Mouse (Mus musculus): Measurements from ENCODE around the gene Tuba3a.

The Tuba3a gene

DNA sequence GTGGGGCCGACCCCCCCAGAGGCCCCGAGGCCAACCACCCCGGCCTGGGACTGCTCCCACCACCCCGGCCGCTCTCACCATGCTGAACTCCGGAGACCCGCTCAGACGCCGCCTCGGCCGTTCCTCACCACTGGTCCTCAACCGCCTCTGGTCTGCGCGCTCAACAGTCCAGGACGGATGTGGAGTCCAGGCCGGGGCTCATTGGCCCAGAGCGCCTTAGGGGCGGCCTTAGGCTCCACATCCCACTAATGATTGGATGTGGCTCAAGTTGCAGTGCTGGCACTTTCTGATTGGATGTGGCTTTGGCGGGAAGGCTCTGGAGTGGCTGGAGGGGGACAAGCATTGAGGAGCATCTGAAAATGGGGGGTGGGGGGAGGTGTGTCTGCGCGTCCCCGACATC lies at the start of gene Tuba3a:
Tuba3a (minus strand) TSS at position 153 of the 400 bp plus-strand sequence.
- in situ Hi-C loops (cut with MboI, MseI), result loop anchor here (5.0 kb wide), 1 partner anchor 96 kb away; the partner anchor contains the start of gene Plekhg6

DNA sequence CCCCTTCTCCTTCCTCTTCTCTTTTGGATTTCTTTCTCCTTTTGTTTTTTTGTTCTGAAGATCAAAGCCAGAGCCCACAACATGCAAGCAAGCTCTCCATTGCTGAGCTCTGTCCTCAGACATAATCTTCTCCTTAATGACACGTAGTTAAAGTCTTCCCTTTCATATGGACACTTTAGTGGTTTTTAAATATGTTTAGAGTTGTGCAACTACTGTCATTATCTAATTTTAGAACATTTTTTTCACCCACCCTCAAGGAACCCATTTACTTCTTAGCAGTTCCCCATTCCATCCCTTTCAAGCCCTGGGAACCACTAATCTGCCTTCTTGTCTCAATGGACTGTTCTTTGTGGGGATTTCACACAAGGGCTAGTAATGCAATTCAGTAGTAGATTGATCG lies 48.5 kb upstream of the Tuba3a start:
- in situ Hi-C loops (cut with MboI, MseI), result no loop called here

DNA sequence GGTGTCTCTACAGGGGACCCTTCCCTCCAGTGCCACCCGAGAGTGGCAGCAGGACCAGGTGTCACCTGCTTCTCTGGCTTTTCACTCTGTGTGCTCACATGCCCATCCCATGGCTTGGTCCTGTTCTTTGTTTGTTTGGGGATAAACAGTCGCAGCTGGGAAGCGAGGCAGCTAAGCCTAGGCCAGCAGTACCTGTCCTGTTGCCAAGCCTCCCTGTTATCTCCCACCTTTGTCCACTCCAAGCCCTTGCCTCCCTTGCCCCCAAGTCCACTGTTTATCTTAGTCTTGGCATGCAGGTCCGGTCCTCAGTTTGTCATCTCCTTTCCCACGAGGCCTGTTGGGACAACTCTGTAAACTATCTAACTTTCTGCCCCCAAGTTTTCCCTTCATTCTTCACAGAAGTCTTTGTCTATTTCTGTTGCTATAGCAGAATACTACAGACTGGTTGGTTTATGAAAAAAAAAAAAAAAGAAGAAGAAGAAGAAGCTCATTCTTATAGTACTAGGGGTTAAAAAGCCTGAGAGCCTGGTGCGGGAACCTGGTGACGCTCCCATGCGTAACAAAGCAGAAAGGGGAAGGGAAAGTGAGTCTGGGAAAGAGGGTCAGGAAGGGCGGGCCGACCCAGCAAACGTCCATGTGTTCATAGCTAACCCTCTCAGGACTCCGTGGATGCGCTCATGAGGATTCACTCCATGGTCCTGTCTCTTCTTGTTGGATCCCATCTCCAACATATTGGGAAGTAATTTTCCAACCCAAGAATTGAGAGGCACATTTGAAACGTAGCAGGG lies 47.5 kb upstream of the Tuba3a start:
- in situ Hi-C loops (cut with MboI, MseI), result no loop called here

DNA sequence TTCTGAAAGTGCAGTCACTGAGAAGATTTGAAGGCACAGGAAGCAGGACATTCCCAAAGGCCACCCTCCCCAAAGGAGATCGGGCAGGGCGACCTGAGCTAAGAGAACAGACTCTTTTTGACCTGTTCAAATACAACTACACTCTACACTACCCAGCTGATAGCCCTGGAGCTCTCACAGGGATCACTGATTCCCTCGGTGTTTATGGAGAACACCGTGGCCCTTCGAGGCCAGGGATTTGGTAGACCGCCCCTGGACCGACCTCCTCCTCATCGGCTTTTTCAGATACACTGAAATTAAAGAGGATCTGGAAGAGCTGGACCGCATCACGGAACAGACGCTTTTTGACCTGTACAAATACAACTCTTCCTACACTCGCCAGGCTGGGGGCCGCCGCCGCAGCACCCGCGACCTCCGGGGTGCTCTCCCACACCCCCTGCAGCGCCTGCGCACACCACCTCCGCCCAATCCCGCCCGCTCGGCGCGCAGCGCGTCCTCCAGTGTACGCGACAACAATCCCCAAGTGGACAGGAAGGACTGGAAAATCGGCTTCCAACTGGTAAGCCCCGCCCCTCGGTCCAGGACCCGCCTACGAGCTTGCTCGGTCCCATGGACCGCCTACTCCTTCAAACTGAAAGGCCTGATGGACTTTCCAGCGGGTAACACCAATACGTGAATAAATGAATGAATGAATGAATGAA lies 44.9 kb upstream of the Tuba3a start:
- in situ Hi-C loops (cut with MboI, MseI), result no loop called here

DNA sequence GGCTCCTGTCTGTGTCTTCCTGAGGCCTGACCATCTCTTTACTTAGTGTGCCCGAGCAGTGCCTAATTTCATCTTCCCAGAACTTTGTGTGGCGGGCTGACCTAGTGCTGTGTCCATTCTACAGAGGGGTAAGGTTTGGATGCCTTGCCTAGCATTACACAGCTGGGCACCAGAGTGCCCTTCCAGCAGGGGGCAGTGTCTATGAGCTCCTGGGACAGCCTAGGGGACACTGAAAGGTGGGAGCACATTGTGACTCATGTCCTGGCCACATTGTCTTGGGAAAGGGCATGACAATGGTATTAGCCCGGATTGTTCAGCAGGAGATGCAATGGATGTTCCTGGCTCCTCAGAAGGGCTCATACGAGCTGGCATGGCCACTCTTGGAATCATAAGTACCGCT lies 42.4 kb upstream of the Tuba3a start:
- in situ Hi-C loops (cut with MboI, MseI), result no loop called here

DNA sequence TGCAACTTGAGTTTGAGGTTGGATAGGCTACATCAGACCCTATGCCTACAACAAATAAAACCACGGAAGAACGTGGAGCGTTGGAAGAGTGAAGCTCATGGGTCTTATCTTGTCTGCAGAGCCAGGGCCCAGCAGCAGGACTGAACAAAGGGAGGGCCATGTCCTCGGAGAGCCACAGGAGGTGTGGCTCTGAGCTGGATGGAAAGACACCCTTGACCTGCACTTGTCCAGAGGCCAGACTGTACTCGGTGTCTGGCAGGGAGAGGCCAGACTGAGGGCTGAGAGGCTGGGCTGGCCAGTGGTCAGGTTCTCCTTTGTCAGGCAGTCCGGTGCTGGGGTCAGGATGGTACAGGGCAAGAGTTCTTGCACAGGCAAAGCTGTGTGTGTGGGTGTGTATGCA lies 39.5 kb upstream of the Tuba3a start:
- in situ Hi-C loops (cut with MboI, MseI), result no loop called here

DNA sequence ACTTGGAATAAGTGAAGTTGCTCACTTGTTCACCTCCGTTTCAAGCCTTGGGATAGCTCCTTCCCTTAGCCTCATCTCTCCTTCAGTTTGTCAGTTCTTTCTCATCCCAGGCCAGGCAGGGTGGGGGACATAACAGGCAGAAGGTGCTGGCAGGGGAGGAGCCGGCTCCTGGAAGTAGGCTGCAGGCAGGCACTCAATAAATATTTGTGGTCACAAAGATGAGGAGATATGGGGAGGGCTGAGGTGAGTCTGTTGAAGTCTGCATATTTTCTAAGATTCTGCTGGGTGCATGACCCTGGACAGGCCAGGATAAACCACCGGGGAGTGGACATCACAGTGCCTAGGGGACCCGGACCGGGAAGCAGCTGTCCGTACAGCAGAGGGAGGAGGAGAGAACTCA lies 37.7 kb upstream of the Tuba3a start:
- in situ Hi-C loops (cut with MboI, MseI), result no loop called here

DNA sequence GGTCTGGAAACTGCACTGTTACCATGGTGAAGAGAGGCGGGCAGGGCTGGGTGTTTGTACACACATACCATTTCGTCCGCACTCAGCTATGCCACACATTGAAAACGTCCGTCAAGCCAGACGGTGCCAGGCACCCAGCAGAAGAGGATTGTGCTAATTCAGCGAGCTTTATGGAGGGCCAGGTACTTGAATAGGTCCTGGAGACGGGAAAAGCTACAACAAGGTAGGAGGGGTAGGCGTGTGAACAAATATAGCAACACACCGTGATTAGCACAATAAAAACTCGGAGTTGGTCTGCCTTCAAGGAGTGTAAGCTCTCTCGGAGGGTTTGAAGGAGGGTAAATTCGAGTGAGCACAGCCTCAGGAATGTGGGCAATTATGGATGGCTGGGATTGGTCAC lies 37.0 kb upstream of the Tuba3a start:
- in situ Hi-C loops (cut with MboI, MseI), result no loop called here

DNA sequence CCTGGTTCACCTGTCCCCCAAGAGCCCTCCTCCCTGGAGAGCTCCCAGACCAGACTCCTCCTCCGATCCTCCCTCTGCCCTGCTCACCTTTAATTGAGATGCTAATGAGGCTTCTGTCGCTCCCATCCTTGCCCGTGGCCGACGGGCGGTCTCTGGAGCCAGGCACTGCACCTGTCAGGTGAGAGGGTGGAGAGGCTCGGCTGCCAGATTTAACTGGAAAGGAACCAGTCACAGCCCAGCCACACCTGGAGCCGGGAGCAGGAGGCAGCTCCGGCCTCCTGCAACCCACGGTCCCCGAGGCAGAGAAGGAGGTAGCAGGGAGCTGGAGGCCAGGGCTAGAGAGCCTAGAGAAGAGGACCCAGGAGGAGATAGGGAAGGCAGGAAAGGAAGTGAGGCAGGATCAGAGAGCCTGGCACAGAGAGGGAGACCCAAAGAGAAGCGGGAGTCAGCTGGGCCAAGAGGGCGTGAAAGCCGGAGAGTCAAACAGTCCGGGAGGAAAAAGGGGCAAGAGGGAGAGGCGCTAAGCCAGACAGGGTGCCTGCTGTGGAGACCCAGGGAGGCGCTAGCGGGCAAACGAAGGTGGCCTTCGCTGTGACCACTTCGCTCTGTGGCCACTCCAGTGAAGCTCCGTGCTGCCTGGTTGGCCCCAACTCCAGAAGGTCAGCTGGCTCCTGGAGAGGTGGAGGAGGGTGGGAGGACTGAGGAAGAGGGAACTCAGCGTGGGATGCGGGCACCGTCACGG lies 35.4 kb upstream of the Tuba3a start:
- in situ Hi-C loops (cut with MboI, MseI), result no loop called here

DNA sequence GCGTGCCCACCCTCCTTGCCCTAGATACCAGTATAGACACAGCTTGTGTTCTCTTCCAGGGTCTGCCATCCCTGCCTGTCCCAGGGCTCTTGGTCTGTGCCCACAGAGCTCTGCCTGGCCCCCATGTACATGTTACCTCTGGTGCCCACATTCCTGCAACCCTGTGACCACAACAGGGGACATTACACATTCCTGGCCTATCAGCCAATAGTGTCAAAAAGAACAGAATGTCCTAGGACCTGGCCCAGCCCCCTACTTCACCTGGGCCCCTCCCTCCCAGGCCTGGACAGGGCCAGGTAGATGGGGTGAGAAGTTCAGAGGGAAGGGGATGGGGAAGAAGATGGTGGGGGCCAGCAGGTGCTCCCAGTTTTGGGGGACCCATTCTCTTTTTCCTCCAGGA lies 34.5 kb upstream of the Tuba3a start, which contains the start of gene Scnn1a:
Scnn1a (plus strand) TSS at position 337 of the 400 bp plus-strand sequence.
- in situ Hi-C loops (cut with MboI, MseI), result no loop called here

DNA sequence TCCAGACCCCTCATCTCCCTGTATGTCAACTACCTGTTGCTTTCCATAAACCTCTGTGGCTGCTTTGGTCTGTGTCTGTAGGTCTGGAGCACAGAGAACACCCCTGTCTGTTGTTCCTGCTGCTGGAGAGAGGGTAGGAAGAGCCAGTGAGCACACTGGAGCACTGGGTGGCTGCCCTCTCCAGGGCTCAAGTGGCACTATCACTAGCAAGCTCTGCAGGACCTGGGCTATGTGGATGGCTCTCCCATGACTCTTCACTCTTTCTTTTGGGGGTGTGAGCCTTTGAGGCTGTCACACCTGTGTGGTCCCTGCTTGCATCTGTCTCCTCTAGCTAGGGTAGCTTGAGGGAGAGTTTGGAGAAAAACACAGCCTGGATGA lies 34.1 kb upstream of the Tuba3a start:
- in situ Hi-C loops (cut with MboI, MseI), result no loop called here

DNA sequence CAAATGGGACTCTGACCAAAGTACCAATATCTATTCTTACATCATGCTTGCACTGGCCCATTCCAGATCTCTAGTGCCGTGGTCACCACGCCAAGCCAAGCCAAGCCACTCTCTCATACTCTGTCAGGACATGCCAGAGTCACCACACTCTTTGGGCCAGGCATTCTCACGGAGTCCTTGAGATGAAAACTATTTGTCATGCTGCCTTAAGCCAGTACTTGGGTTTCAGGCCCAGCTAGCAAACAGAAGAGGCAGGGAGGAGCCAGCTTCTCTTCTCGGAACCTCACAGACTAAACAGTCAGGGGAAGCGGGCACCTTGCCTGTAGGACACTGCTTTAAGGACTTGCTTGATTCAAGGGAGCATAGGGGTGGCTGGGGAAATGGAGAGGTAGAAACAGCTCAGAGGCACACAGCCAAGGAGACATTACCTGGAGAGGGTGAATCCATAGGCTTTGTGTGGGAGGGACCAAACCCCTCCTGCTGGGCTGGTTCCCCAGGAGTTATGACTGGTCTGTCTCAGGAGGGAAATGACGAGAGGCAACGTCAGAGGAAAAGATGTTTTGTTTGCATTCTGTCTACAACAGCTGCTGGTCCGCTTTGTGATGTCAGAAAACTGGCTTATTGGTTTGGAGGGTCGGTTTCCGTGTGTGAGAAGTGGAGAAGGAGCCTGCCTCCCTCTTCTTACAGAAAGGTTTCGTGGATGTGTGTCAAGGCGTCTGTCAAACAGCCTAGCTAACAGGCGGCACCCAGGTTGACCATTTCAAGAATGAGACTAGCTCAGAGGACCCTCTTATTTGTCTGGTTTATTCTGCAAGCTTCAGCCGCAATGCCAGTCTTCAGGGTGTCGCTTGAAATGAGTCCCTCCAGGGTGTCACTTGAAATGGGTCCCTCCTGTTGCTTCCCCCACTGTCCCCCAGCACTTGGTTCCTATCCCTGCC lies 33.4 kb upstream of the Tuba3a start:
- in situ Hi-C loops (cut with MboI, MseI), result no loop called here

DNA sequence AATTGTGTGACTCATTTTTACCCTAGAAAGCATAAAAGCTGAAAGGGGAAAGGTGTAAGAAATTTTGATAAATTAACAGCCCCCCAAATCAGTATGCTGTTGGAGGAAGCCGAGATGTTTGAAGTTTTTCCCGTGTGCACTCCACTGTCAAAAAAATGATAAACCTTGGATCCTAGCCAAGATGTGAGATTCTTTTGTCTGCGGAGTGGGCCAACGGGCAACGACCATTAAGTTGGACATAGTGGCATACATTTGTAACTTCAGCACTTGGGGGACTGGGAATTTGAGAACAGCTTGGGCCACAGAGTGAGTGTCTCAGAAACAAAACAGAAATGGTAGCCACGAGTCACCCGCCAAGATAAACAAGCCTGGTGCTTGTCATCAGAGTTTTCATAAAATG lies 31.2 kb upstream of the Tuba3a start:
- in situ Hi-C loops (cut with MboI, MseI), result no loop called here

DNA sequence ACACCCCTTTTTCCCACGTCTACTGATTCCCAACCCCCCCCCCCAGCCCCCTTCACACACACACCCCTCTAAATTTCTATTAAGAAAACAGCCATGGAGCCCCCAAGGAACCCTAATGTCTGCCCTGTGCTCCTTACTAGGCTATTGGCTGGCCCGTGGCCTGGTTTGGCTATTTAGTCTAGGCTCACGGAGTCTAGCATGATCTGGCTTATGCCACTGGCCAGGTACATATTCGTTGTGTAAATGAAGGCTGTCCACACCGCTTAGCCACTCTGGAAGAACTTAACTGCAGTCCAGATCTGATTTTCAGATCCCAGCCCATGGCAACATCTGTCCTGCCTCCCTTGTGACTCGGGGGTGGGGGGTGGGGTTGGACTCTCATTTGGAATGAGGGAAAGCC lies 28.9 kb upstream of the Tuba3a start:
- in situ Hi-C loops (cut with MboI, MseI), result no loop called here

DNA sequence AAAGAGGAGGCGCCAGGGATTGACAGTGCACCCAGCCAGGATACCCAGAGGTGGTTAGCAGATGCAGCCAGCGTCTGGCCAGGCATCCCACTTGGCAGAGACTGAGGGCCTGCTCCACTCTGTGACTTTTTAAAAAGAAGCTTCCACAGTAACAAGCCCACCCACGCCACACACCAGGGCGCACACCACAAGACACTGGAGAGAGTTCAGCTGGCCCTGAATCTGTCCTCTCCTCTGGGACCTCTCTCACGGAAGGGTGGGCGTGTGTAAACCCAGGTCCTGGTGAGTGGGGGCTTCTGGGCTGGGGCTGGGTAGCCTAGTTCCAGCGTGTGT lies 28.4 kb upstream of the Tuba3a start:
- in situ Hi-C loops (cut with MboI, MseI), result no loop called here

DNA sequence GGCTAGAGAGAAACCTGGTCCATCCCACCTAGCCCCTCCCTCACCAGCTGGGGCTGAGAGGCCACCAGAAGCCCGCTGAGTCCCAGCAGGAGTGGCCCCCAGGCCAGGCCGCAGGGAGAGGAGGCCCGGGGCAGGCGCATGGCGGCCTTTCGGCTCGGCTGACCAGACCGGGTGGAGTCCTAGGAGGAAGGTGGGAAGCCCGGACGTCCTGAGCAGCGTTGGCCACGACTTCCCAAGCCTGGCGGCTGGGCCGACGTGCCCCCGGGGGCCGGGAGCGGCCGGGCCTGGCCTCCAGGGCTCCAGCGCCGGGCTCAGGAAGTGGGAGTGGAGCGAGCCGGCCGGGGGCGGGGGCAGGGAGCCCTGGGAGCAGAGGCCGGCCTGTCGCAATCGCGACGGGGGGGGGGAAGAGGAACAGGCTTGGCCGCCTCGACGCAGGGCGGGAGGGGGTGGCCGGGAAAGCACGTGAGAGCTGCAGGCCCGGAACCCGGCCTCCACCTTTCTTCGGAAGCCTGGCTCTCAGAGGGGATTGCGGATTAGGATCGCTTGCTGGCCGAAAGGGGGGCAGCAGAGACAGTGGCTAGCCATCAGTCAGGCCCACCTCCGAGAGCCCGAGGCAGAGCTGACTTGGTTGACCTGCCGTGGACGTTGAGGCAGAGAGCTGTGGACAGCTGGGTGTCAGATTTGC lies 27.8 kb upstream of the Tuba3a start, which contains the start of gene Ltbr:
Ltbr (minus strand) TSS at position 340 of the 685 bp plus-strand sequence.
- in situ Hi-C loops (cut with MboI, MseI), result no loop called here

DNA sequence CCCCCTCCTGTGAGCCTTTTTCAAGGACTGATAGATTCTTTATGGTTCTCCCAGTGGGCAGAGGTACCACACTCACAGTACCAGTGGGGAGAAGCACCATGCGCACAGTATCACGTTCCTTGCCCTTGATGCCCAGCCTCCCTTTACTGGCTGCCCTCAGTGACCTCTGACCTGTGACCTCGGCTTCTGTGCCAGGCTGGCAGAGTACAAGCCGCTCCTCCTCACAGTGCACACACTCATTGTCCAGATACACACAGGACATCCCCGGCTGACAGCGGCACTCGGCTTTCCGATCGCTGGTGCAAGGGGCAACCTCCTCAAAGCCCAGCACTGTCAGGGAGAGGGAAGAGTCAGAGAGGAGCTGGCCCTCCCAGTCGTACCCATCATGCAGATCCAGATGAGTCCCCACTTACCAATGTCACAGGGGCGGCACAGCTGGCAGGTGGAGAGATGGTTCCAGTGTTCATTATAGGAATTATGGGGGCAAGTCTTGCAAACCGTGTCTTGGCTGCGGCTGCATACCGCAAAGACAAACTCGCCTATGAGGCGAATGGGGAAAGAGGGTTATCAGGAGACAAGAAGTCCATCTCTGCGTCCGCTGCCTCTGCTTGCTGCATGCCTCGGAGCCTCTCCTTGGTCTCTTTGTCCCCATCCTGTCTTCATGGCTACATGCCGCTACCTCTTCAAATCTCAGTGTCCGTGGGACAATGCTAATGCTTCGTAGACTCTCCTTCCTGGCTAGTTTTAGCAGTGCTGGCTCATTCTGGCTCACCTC lies 26.9 kb upstream of the Tuba3a start:
- in situ Hi-C loops (cut with MboI, MseI), result no loop called here

DNA sequence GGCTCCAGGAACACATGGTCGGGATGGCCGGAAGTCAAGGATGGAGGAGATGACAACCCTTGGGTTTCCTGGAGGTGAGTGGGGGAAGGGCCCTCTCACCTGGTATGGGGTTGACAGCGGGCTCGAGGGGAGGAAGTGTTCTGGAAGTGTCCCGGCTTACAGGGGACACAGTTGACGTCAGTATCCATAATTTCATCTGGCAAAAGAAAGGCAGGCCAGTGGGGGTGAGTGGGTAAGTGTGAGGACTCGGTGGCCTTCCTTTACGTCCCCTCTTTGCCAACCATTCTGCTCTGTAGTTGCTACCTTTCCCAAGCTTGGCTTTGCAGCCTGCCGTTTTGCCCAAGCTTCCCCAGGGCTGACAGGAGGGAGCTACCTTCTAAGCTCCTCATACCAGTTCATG lies 26.3 kb upstream of the Tuba3a start:
- in situ Hi-C loops (cut with MboI, MseI), result no loop called here

DNA sequence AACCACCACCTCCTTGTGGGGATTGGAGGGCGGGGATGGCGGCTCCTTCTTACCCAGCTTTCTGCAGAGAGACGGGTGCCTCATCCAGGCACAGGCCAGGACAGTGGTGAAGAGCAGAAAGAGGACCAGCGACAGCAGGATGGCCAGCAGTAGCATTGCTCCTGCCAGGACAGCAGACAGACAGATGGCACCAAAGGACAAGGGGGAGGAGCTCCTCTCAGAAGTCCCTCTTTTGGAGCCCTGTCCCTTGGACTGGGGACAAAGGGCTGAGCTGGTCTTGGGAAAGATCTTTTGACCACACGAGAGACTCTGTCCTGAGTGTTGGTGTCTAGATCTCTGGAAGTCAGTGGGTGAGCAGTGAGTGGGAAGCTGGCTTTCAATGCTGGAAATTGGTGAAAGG lies 23.6 kb upstream of the Tuba3a start:
- in situ Hi-C loops (cut with MboI, MseI), result no loop called here

DNA sequence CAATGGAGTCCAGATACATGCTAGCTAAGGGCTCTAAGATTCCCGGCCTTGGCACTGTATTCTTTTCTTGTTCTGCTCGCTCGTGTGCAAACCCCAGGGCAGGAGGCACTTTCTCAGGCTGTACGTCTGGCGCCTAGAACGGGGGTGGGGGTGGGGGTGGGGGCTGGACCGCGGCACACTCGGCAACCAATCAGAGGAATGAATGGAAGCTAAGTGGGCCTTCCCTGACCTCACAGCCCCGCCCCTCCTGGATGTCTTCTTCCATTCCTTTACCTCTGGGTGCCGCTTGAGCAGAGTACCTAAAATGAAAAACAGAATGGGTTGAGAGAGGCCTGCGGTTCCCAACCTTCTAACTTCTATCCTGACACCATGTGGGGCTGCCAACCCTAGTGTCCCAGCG lies 23.1 kb upstream of the Tuba3a start:
- in situ Hi-C loops (cut with MboI, MseI), result no loop called here

All from regulatory T cell (primary cell).